Mouse (Mus musculus) thymus, adult 2 months (tissue): ENCODE data around the gene Glis1. TPM values are rescaled to one million over a fixed set of nuclear protein-coding genes. Genes with fewer than 3 reads are reported as not detected.

Source experiments
- DNase-seq: peaks from one replicate; pipeline ENCODE4 v3.0.0; 2021
- H3K27ac ChIP-seq: fragments of 200-500 bp; 2 replicates; pipeline ENCODE4 v1.5.1; 2012; ENCODE audit warnings: low read length, control low read depth; ENCODE audit not compliant: control insufficient read depth, insufficient read depth
- H3K27me3 ChIP-seq: fragments of 200-500 bp; 2 replicates; pipeline ENCODE4 v1.6.1; 2012; ENCODE audit warnings: mild to moderate bottlenecking, low read length, moderate library complexity, mixed read lengths; ENCODE audit not compliant: control insufficient read depth, insufficient read depth
- H3K36me3 ChIP-seq: fragments of 200-500 bp; 2 replicates; pipeline ENCODE4 v1.6.1; 2012; ENCODE audit warnings: mild to moderate bottlenecking, low read length, moderate library complexity; ENCODE audit not compliant: control insufficient read depth, insufficient read depth
- H3K4me1 ChIP-seq: fragments of 200-500 bp; replicated peaks from 2 replicates; pipeline ENCODE4 v1.6.1; 2012; ENCODE audit warnings: low read length; ENCODE audit not compliant: control insufficient read depth, insufficient read depth
- H3K4me3 ChIP-seq: fragments of 200-500 bp; 2 replicates; pipeline ENCODE4 v1.5.1; 2012; ENCODE audit warnings: mild to moderate bottlenecking, low read length, control low read depth, moderate library complexity; ENCODE audit not compliant: control insufficient read depth, insufficient read depth
- CTCF ChIP-seq: fragments of 200-500 bp; IDR thresholded peaks from 2 replicates; pipeline ENCODE4 v1.5.1; 2012; ENCODE audit warnings: mild to moderate bottlenecking, control low read depth, low read length, moderate library complexity, borderline replicate concordance; ENCODE audit not compliant: control insufficient read depth, poor library complexity, insufficient read depth; ENCODE audit errors: extremely low read depth
- POLR2A ChIP-seq: fragments of 200-500 bp; IDR thresholded peaks from 2 replicates; pipeline ENCODE4 v1.6.1; 2012; ENCODE audit warnings: mild to moderate bottlenecking, low read length, control low read depth, moderate library complexity; ENCODE audit not compliant: control insufficient read depth, poor library complexity, insufficient read depth; ENCODE audit errors: extremely low read depth
- WGBS: fragments of 180-500 bp; shearing (Covaris S2); methylation state at CpG from one replicate; pipeline ENCODE4 v1.1.7; 2018; 5-methylcytosine and 5-hydroxymethylcytosine counted together
- polyA plus RNA-seq: library from polyadenylated mRNA; depleted of rRNA; stranded (reverse); fragments of >200 nt; gene quantifications from 2 replicates; pipeline ENCODE4 v1.2.3, GENCODE M21; 2012

The Glis1 gene
- polyA plus RNA-seq, 1 experiment: 0.71 TPM

DNA sequence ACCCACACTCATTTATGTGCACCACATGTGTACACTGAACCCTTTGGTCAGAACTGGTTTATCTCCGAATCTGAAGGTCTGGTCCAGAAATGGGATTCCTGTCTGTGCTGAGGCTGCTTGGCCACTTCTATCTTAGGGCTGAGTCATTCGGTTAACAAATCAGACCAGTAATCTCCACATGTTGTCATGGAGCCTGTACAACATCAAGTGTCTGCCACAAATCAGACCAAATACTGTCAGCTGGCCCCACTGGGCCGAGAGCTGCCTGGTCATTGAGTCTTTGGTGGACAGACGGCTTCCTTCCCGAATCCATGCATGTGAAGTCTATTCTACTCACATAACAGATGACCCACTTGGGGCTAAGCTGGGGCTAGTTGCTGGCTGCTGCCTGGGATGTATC is 58.6 kb downstream of the Glis1 start:
- TF ChIP-seq CTCF (no peak), POLR2A (no peak)
- no peak overlapping the region for H3K27ac ChIP-seq
- 87% methylated on average over 5 of the region's 5 CpGs for WGBS
- H3K4me1 ChIP-seq: no peaks in the 10 kb centered on the region
- H3K4me3 ChIP-seq: no peak overlapping the region
- no peak for DNase-seq
- no peaks in the 10 kb centered on the region for H3K36me3 ChIP-seq
- H3K27me3 ChIP-seq: no peaks in the 10 kb centered on the region

DNA sequence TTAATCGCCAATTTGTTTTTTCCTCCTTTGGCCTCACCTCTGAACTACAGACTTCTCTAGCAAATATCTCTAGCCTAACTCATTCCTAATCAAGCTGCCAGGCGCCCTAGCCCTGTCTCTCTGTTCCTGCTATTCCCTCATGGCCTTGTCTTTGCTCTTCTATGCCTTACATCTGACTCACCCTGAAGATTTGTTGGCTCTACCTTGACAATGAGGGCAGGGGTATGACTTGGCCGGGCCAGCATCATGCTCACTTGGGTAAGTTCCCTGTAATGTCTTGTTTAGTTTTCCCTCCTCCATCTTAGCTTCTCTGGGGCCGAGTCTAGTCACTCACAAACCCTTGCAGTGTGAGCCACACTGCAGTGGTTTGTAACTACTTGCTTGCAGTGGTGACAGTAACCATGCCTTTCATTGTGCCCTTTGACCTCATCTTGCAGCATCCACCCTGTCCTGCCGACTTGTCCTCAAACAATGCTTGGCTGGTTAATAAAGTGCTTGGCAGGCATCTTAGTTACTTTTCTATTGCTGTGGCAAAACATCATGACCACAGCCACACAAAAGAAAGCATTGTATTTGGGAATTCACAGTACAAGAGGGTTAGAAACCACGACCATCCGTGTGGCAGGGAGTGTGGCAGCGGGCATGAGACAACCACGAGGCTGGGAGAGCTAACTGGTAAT is 61.5 kb downstream of the Glis1 start:
- 61% methylated on average over 9 of the region's 9 CpGs for WGBS
- H3K36me3 ChIP-seq: no peaks in the 10 kb centered on the region
- H3K4me3 ChIP-seq: no peak overlapping the region
- H3K27me3 ChIP-seq: no peaks in the 10 kb centered on the region
- TF ChIP-seq POLR2A (no peak), CTCF (no peak)
- no peak overlapping the region for H3K27ac ChIP-seq
- DNase-seq: no peak
- no peaks in the 10 kb centered on the region for H3K4me1 ChIP-seq

DNA sequence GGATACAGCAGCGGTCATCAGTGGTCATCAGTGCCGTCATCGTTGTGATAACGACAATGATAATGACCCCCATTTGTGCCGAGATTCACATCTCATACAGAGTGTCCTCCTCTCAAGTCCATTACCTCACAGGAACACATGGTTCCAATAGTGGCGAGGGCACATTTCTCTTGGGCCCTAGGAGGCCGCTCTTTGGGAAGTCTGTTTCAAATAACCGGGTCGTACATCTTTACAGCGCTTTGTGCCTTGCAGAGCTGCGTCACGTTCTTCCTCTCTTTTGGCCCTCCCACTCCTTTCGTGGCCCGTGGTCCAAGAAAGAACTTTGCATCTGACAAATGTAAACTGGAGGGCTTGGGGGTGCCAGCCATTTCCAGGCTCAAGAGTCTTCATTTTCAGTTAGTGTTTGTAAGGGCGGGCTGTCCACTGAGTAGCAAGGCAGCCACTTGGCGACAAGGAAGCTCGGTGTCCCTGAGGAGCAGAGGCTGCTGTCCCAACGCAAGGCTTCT is 63.1 kb downstream of the Glis1 start:
- no peak for DNase-seq
- no peak overlapping the region for H3K27ac ChIP-seq
- no peaks in the 10 kb centered on the region for H3K4me1 ChIP-seq
- 88% methylated on average over 18 of the region's 18 CpGs for WGBS
- H3K36me3 ChIP-seq: no peaks in the 10 kb centered on the region
- H3K4me3 ChIP-seq: no peak overlapping the region
- H3K27me3 ChIP-seq: no peaks in the 10 kb centered on the region
- TF ChIP-seq POLR2A (no peak), CTCF (no peak)

DNA sequence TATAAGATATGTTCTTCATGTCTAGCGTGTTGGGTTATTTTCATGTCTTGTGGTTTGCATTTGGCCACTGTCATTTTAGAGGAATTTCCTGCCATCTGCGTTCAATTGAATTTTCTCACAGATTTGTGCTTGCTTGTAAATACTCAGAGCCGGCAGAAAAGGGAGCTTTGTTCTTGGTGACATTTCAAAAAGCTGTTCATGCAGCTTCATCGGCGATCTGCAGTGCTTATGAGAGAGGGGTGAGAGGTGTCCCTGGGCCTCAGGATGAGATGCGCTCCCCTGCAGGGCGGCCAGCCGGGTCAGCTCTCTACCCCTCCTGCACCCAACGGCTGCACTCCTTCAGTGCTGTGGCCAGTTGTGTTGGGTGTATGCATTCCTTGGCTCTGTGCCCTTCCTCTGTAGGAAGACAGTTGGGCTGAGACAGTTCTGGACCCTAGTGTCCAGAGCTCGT is 68.2 kb downstream of the Glis1 start:
- Histone ChIP-seq H3K4me3 (no peak overlapping the region), H3K36me3 (no peaks in the 10 kb centered on the region), H3K27ac (no peak overlapping the region), H3K4me1 (no peaks in the 10 kb centered on the region), H3K27me3 (no peaks in the 10 kb centered on the region)
- TF ChIP-seq CTCF (no peak), POLR2A (no peak)
- WGBS: 52% methylated on average over 10 of the region's 10 CpGs
- DNase-seq: no peak

DNA sequence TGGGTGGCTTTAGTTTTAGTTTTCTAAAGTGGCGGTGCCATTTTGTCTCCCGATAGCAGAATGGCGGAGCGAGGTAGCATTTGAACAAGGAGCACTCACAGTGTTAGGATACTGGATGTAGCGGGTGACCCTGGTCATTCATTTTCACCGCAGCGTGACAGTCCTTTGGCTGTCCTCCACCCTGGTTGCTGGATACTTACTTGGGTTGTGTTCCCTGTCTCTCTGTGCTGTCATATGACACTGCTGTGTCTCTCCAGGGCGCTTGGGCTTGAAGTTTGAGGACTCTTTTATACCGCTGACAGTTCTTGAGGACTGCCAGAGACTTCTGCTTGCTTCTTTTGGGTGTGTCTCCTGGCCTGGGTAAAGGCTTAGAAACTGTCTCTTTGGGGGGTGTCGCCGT is 80.6 kb downstream of the Glis1 start:
- TF ChIP-seq POLR2A (no peak), CTCF (no peak)
- 94% methylated on average over 11 of the region's 11 CpGs for WGBS
- H3K4me3 ChIP-seq: no peak overlapping the region

DNA sequence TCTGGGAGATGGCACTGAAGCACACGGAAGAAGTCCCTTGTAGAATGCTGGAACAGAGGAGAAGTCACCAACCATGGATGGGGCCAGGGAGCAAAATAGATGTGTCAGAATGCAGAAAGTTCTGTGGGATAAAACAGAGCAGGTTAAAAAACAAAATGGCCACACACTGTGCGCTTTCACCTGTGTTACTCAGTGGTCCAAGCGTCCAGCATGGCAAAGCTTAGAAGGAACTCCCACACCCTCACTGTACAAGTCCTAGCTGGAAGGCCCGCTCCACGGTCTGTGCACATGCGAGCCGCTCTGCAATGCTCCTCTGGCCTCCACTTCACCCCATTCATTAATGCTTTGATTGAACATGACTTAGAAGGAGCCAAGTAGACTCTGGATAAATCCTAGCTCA is 81.2 kb downstream of the Glis1 start:
- DNase-seq: no peak
- no peaks in the 10 kb centered on the region for H3K4me1 ChIP-seq
- no peaks in the 10 kb centered on the region for H3K27me3 ChIP-seq
- TF ChIP-seq POLR2A (no peak), CTCF (no peak)
- WGBS: 97% methylated on average over 7 of the region's 7 CpGs
- H3K4me3 ChIP-seq: no peak overlapping the region
- H3K27ac ChIP-seq: no peak overlapping the region
- no peaks in the 10 kb centered on the region for H3K36me3 ChIP-seq

More for the DNA sequence above, 80.6 kb downstream of the Glis1 start:
- no peaks in the 10 kb centered on the region for H3K4me1 ChIP-seq
- no peak for DNase-seq
- no peaks in the 10 kb centered on the region for H3K27me3 ChIP-seq
- H3K36me3 ChIP-seq: no peaks in the 10 kb centered on the region
- no peak overlapping the region for H3K27ac ChIP-seq
